Mouse (Mus musculus) cerebellum, adult 11-12 months (tissue): ENCODE data around the gene Olfr259.

ENCODE experiments used
- DNase-seq: peaks from one replicate; pipeline ENCODE4 v3.0.0; 2022

The Olfr259 gene

DNA sequence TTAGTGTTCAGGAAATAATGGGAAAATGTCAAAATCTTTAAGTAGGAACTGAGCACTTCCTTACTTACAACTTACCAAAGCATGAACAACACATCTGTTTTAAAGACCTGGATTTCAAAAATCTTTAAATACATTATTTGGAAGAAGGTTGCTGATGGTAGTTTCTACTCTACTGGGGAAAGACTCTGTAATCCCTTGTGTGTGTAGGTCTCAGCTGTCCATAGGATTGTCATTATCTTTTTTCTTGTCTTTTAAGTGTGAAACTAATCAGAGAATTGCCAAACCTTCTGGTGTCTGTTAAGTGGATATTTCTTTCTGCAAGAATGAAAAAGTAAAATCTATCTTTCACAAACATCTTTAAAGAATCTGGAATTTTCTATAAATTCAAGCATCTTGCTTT lies at the start of gene Olfr259:
Olfr259 (minus strand) TSS at position 101 of the 400 bp plus-strand sequence.
- DNase-seq = no peak

DNA sequence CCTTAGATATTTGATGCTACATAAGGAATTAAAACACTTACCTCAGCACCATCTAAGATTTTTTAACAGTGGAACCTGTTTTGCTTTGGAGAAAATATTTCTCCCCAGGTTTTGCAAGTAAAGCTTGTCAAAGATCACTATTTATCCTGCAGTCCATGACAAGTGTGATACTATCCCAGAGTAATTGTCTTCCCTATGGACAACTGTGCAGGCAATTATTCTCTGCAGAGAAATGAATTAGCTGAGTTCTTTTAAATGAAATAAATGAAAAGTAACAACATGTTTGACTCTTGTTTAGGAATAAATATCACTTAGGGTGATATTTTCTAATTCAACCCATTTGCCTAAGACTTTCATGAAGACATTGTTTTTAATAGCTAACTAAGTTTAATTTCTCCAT lies 38.2 kb upstream of the Olfr259 start, which contains the start of gene Olfr1111:
Olfr1111 (minus strand) TSS at position 101 of the 400 bp plus-strand sequence.
- no peak for DNase-seq

DNA sequence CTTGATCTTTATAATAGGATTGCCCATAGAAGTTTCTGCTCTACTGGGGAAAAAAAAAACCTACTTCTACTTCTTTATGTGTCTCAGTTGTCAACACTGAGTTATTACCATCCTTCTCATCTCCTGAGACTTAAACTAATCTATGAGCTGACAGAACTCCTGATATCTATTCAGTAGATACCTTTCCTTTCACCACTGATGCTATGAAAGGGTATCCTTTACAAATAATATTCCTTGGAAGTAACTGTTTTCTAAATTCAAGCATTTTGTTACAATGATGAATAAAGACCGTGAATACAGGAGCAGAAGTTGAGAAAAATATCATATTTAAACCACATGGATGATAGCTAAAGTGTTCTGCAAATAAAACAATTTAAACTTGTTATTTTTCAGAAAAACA lies 25.8 kb upstream of the Olfr259 start, which contains the start of gene Olfr1110:
Olfr1110 (minus strand) TSS at position 101 of the 400 bp plus-strand sequence.
- no peak for DNase-seq

DNA sequence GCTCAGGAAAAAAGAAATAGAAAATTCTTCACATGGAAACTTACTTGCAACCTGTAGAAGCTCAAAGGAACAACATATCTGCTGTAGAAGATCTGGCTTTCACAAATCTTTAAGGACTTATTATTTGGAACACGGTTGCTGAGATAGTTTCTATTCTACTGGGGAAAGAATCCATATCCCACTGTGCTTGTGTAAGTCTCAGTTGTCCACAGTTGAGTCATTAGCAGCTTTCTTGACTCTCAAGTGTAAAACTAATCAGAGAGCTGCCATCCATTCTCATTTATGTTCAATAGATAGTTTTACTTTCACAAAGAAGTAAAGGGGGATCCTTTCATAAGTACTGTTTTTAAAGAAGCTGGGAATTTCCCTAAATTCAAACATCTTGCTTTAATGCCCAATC lies 18.5 kb downstream of the Olfr259 start, which contains the start of gene Olfr1109:
Olfr1109 (minus strand) TSS at position 101 of the 400 bp plus-strand sequence.
- no peak for DNase-seq

DNA sequence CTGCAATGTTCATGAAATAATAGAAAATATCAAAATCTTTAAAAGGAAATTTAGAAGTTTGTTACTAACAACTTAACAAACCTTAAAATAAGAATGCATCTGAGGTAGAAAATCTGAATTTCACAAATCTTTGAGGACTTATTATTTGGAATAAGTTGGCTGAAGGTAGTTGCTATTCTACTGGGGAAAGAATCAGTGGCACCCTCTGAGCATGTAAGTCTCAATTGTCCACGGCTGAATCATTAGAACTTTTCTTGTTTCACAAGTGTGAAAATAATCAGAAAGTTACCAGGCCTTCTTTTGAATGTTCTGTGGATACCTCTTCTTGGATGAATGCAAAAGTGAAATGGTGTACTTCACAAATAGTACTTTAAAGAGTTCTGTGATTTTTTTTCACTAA lies 38.6 kb downstream of the Olfr259 start, which contains the start of gene Olfr1107:
Olfr1107 (minus strand) TSS at position 101 of the 400 bp plus-strand sequence.
- no peak for DNase-seq
